Comparison of ENCODE assay signal across 36 mouse cellular contexts in genomic region chr6:22290790-22291189, GRCm38 (mm10). TPM values are rescaled to one million over a fixed set of nuclear protein-coding genes. Genes with fewer than 3 reads are reported as not detected.
"Had no signal": no experiment of that assay in that cellular context is flagged by ENCODE, and none has a peak within 500 bp of the region (broad histone marks: within the 10 kb centered on the region; RNA-seq: fewer than 3 reads in every experiment).

No protein-coding gene starts in this region.

- DNase-seq: heart, postnatal 10 days; heart, postnatal 14 days; heart, postnatal 4 days; kidney, adult 11 months; kidney, adult 18-20 months; kidney, adult 2 months; kidney, adult 8-10 months; kidney, adult 9 months; kidney, postnatal 10 days; kidney, postnatal 14 days; kidney, postnatal 25 days; kidney, postnatal 36 days; kidney, postnatal 4 days; layer of hippocampus, adult 9-11 months; layer of hippocampus, postnatal 36 days had no signal

- H3K36me3 ChIP-seq: heart, embryonic 10.5 days; heart, embryonic 12.5 days; heart, embryonic 13.5 days; heart, embryonic 15.5 days; hindbrain, embryonic 10.5 days; hindbrain, embryonic 12.5 days; hindbrain, embryonic 13.5 days; hindbrain, embryonic 15.5 days; intestine, embryonic 15.5 days; kidney, embryonic 15.5 days had no signal

- H3K9me3 ChIP-seq: heart, embryonic 10.5 days; heart, embryonic 12.5 days; heart, embryonic 13.5 days; heart, embryonic 15.5 days; hindbrain, embryonic 10.5 days; hindbrain, embryonic 12.5 days; hindbrain, embryonic 13.5 days; hindbrain, embryonic 15.5 days; intestine, embryonic 15.5 days; kidney, embryonic 15.5 days had no signal

- H3K9ac ChIP-seq: heart, embryonic 12.5 days; heart, embryonic 13.5 days; heart, embryonic 15.5 days; hindbrain, embryonic 12.5 days; hindbrain, embryonic 13.5 days; hindbrain, embryonic 14.5 days; hindbrain, embryonic 15.5 days; intestine, embryonic 15.5 days; kidney, embryonic 15.5 days had no signal

- H3K27ac ChIP-seq: heart, embryonic 10.5 days; heart, embryonic 13.5 days; heart, embryonic 15.5 days; hindbrain, embryonic 10.5 days; hindbrain, embryonic 12.5 days; hindbrain, embryonic 13.5 days; hindbrain, embryonic 14.5 days; hindbrain, embryonic 15.5 days; hindbrain, postnatal 0 days; intestine, embryonic 15.5 days; kidney, embryonic 15.5 days; kidney, postnatal 0 days; layer of hippocampus, adult 2 months had no signal

- ATAC-seq: hindbrain, embryonic 16.5 days; hindbrain, postnatal 0 days; inflammation-experienced regulatory T-cells, adult 6 months; intestine, embryonic 15.5 days; intestine, embryonic 16.5 days; intestine, postnatal 0 days had no signal

- H3K4me2 ChIP-seq: heart, embryonic 11.5 days; heart, embryonic 12.5 days; heart, embryonic 13.5 days; heart, embryonic 15.5 days; hindbrain, embryonic 12.5 days; hindbrain, embryonic 13.5 days; hindbrain, embryonic 14.5 days; hindbrain, embryonic 15.5 days; intestine, embryonic 15.5 days; kidney, embryonic 15.5 days had no signal

- H3K4me3 ChIP-seq: heart, embryonic 10.5 days; heart, embryonic 12.5 days; heart, embryonic 13.5 days; heart, embryonic 15.5 days; hindbrain, embryonic 10.5 days; hindbrain, embryonic 12.5 days; hindbrain, embryonic 13.5 days; hindbrain, embryonic 15.5 days; intestine, embryonic 15.5 days; kidney, embryonic 15.5 days; layer of hippocampus, adult 2 months had no signal

RNA-seq across cellular contexts. Expression of gene Wnt16, which starts 2.8 kb away (rescaled TPM):
- total RNA-seq: hematopoietic stem cell, adult 5-6 weeks had no signal
- polyA plus RNA-seq: large intestine, adult 2 months had no signal
